Mouse (Mus musculus) liver, adult 2 months (tissue): Measurements from ENCODE around the gene Pdzk1ip1.

ENCODE experiments used
- CTCF ChIP-seq: fragments of 200-500 bp; IDR thresholded peaks from 2 replicates; pipeline ENCODE4 v1.5.1; 2011; ENCODE audit warnings: low read depth, low read length, control low read depth
- POLR2A ChIP-seq: fragments of 200-500 bp; IDR thresholded peaks from 2 replicates; pipeline ENCODE4 v1.6.1; 2011; ENCODE audit warnings: low read length, control low read depth; ENCODE audit not compliant: insufficient read depth; ENCODE audit errors: extremely low read depth

DNA sequence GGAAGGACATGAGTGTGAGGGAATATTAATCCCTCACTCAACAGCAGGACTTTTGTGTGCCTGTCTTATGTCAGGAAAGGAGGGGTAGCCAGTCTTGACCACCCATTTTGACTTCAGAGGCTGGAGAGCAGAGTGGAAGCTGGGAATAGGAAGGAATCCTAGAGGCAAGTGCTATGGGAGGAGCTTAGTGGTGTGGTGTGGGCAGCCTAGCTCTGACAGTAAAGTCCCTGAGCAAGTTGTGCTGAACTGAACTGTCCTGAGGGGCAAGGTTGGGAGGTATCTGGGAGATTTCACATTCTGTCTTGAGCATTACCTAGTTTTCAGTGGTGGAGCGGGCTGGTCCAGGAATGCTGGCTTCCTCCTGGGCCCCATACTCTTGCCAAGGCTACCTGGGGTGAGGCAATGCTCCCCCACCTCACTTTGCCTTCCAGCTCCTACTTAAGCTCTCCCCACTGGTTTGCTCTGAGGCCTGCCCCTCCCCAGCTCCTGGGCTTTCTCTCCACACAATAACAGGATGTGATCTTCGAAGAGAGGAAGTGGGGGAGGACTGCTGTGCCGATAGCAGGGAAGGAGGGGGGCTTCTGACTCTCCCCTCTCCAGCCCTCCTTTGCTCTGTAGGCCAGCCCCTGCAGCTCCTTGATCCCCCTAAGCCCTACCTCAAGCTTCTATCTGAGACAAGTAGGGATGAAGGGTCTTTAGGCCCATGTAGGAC, 13.1 kb upstream of the Pdzk1ip1 start:
- TF ChIP-seq CTCF (no peak), POLR2A (no peak)
